Comparison of ENCODE assay signal across 23 mouse cellular contexts in the genomic region with DNA sequence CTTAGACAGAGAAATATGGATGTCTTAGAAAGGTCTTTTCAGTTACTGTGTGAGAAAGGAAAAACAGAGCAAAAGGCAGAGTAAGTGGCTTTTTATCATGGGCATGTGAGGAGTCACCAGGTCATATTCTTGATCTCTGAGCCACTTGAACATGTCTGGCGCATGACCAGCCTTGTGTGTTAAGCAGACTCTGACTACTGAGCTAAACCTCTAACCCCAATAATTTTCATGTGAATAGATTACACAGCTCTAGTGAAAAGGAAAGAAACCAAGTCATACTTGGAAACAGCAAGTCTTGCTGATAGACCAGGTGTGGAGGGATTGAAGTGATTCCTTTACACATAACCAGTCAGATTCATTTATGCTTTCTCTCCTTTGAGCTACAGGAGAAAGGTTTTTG.
DNase-seq lines count a peak whose midpoint lies in the region; ATAC-seq and TF ChIP-seq lines count a peak whose summit lies in the region.
"Had no signal": no experiment of that assay in that cellular context is flagged by ENCODE, and none has a peak within 500 bp of the region (broad histone marks: within the 10 kb centered on the region; RNA-seq: fewer than 3 reads in every experiment).

No protein-coding gene starts in this region.

- no peaks in the 10 kb centered on the region for H3K79me2 ChIP-seq in CH12.LX (replicated peaks; ENCODE audit: control insufficient read depth, extremely low read depth, insufficient read depth, poor library complexity, severe bottlenecking)

- TF ChIP-seq POLR2A in CH12.LX (IDR thresholded peaks at IDR 0.05; ENCODE audit: low read depth, low read length) = no peak

- TF ChIP-seq EP300 in CH12.LX (IDR thresholded peaks at IDR 0.05; ENCODE audit: low read length) = peak; percentile 54

- H3K36me3 ChIP-seq in intestine, postnatal 0 days (ENCODE audit: control insufficient read depth, insufficient read depth) = no peaks in the 10 kb centered on the region
- H3K36me3 ChIP-seq in intestine, embryonic 16.5 days (ENCODE audit: control insufficient read depth, insufficient read depth, low read length) = no peaks in the 10 kb centered on the region
- H3K36me3 ChIP-seq in CH12.LX (replicated peaks in 1 of 2; ENCODE audit: control insufficient read depth in 1 of 2, insufficient read depth in 1 of 2, low read length in 1 of 2) = no peaks in the 10 kb centered on the region
- H3K36me3 ChIP-seq in midbrain, postnatal 0 days (ENCODE audit: insufficient read depth, low read length) = no peaks in the 10 kb centered on the region
- H3K36me3 ChIP-seq in hindbrain, postnatal 0 days (ENCODE audit: insufficient read depth, low read length) = no peaks in the 10 kb centered on the region
- H3K36me3 ChIP-seq: G1E had no signal

- no peak for DNase-seq in CH12.LX (ENCODE audit: extremely low read depth)
- peak; percentile 53 for DNase-seq in adipocyte (ENCODE audit: low spot score)
- peak; percentile 38 for DNase-seq in induced T-regulatory cell, adult 2 months (ENCODE audit: low read depth)
- no peak for DNase-seq in midbrain, postnatal 0 days (ENCODE audit: low spot score)
- DNase-seq in hindbrain, postnatal 0 days (ENCODE audit: low spot score) = no peak
- DNase-seq: adrenal gland, adult 2 months; adrenal gland, adult 8-10 months; adrenal gland, postnatal 10 days; adrenal gland, postnatal 14 days; adrenal gland, postnatal 25 days; adrenal gland, postnatal 36 days; B cell, adult 2 months; cerebellum, adult 11 months; cerebellum, adult 11-12 months; cerebellum, adult 18-20 months; cerebellum, adult 2 months had no signal

- dilution Hi-C loops in CH12.LX (cut with MboI; ENCODE audit: extremely low pct_ligation_motif_present, extremely low pct_unique_long_range_greater_than_20kb, low sequenced_read_pairs) = no loop called here

- H3K9ac ChIP-seq in intestine, postnatal 0 days (ENCODE audit: low read depth, low read length) = no peak overlapping the region
- no peak overlapping the region for H3K9ac ChIP-seq in intestine, embryonic 16.5 days (ENCODE audit: low read depth, low read length)
- H3K9ac ChIP-seq in CH12.LX (ENCODE audit: insufficient read depth, low read depth) = no peak overlapping the region
- no peak overlapping the region for H3K9ac ChIP-seq in midbrain, postnatal 0 days (replicated peaks; ENCODE audit: low read length, poor library complexity, severe bottlenecking)
- no peak overlapping the region for H3K9ac ChIP-seq in hindbrain, postnatal 0 days (replicated peaks; ENCODE audit: low read length)

- WGBS in intestine, postnatal 0 days = 95% methylated on average over 1 of the region's 1 CpGs
- 79% methylated on average over 1 of the region's 1 CpGs for WGBS in intestine, embryonic 16.5 days
- WGBS in midbrain, postnatal 0 days = 91% methylated on average over 1 of the region's 1 CpGs
- whole genome bisulfite sequencing in hindbrain, postnatal 0 days = 97% methylated on average over 1 of the region's 1 CpGs

- no peak for TF ChIP-seq CTCF in intestine, postnatal 0 days (IDR thresholded peaks at IDR 0.05; ENCODE audit: low read depth)
- no peak for TF ChIP-seq CTCF in CH12.LX (conservative IDR thresholded peaks at IDR 0.05 in 1 of 2, IDR thresholded peaks at IDR 0.05 in 1 of 2; ENCODE audit: low read depth in 2 of 2, low read length in 2 of 2)
- TF ChIP-seq CTCF in midbrain, postnatal 0 days (IDR thresholded peaks at IDR 0.05) = no peak
- no peak for TF ChIP-seq CTCF in hindbrain, postnatal 0 days (IDR thresholded peaks at IDR 0.05; ENCODE audit: low read depth)

- in situ Hi-C loops in CH12.LX (cut with MboI; ENCODE audit: low pct_ligation_motif_present, low pct_unique_long_range_greater_than_20kb, low sequenced_read_pairs) = loop anchor here (5.0 kb wide), 2 partner anchors 38 to 72 kb away; no protein-coding TSS in a partner anchor

- no peak for TF ChIP-seq RAD21 in CH12.LX (IDR thresholded peaks at IDR 0.05; ENCODE audit: low read depth, low read length)

- H3K4me3 ChIP-seq in intestine, postnatal 0 days (ENCODE audit: low read depth, low read length) = no peak overlapping the region
- no peak overlapping the region for H3K4me3 ChIP-seq in intestine, embryonic 16.5 days (ENCODE audit: low read length)
- H3K4me3 ChIP-seq in CH12.LX (replicated peaks in 1 of 3; ENCODE audit: low read depth in 2 of 3, low read length in 2 of 3, poor library complexity in 1 of 3) = no peak overlapping the region
- H3K4me3 ChIP-seq in midbrain, postnatal 0 days (ENCODE audit: low read depth, low read length) = no peak overlapping the region
- no peak overlapping the region for H3K4me3 ChIP-seq in hindbrain, postnatal 0 days (ENCODE audit: low read length)

- H3K9me3 ChIP-seq in intestine, postnatal 0 days (ENCODE audit: control insufficient read depth) = no peaks in the 10 kb centered on the region
- H3K9me3 ChIP-seq in intestine, embryonic 16.5 days (ENCODE audit: control insufficient read depth, low read length) = no peaks in the 10 kb centered on the region
- no peaks in the 10 kb centered on the region for H3K9me3 ChIP-seq in CH12.LX (replicated peaks; ENCODE audit: low read length)
- H3K9me3 ChIP-seq in midbrain, postnatal 0 days (ENCODE audit: low read length) = no peaks in the 10 kb centered on the region
- H3K9me3 ChIP-seq in hindbrain, postnatal 0 days (ENCODE audit: low read length) = no peaks in the 10 kb centered on the region
- H3K9me3 ChIP-seq: G1E had no signal

- peak; percentile 59 for ATAC-seq in intestine, postnatal 0 days
- no peak for ATAC-seq in intestine, embryonic 16.5 days
- no peak for ATAC-seq in midbrain, postnatal 0 days (ENCODE audit: low FRiP score)
- ATAC-seq in monocyte, adult 5-6 weeks (replicated peaks; ENCODE audit: insufficient number of reproducible peaks, low FRiP score, low TSS enrichment, poor library complexity, severe bottlenecking) = no peak
- ATAC-seq in hindbrain, postnatal 0 days = no peak
- ATAC-seq: activated CD4-positive, CD25-positive, alpha-beta regulatory T cell, adult 4 months; CD4-positive, CD25-positive, alpha-beta regulatory T cell, adult 4 months; Patski had no signal

- H3K27me3 ChIP-seq in intestine, postnatal 0 days (replicated peaks; ENCODE audit: control insufficient read depth, insufficient read depth, low read length) = no peaks in the 10 kb centered on the region
- no peaks in the 10 kb centered on the region for H3K27me3 ChIP-seq in intestine, embryonic 16.5 days (replicated peaks; ENCODE audit: control insufficient read depth, insufficient read depth, low read length)
- H3K27me3 ChIP-seq in CH12.LX (replicated peaks) = no peaks in the 10 kb centered on the region
- no peaks in the 10 kb centered on the region for H3K27me3 ChIP-seq in midbrain, postnatal 0 days (ENCODE audit: insufficient read depth, low read length)
- no peaks in the 10 kb centered on the region for H3K27me3 ChIP-seq in hindbrain, postnatal 0 days (ENCODE audit: insufficient read depth, low read length)
- H3K27me3 ChIP-seq: Patski had no signal

- H3K4me1 ChIP-seq in intestine, postnatal 0 days (replicated peaks; ENCODE audit: control insufficient read depth, insufficient read depth, low read length) = 0 out of 2 replicates have a peak, but pooled peaks cover 4% of the 10 kb centered on the region
- H3K4me1 ChIP-seq in intestine, embryonic 16.5 days (ENCODE audit: control insufficient read depth, insufficient read depth, low read length) = no peaks in the 10 kb centered on the region
- H3K4me1 ChIP-seq in CH12.LX (ENCODE audit: control insufficient read depth in 1 of 2, insufficient read depth in 2 of 2) = peaks cover 18 to 57% of the 10 kb centered on the region in 2 experiments
- no peaks in the 10 kb centered on the region for H3K4me1 ChIP-seq in midbrain, postnatal 0 days (ENCODE audit: insufficient read depth, low read length)
- no peaks in the 10 kb centered on the region for H3K4me1 ChIP-seq in hindbrain, postnatal 0 days (ENCODE audit: insufficient read depth, low read length)

- no peak overlapping the region for H3K27ac ChIP-seq in intestine, postnatal 0 days (ENCODE audit: low read depth, low read length)
- no peak overlapping the region for H3K27ac ChIP-seq in intestine, embryonic 16.5 days (ENCODE audit: low read length)
- H3K27ac ChIP-seq in CH12.LX (ENCODE audit: insufficient read depth, low read depth) = no peak overlapping the region
- H3K27ac ChIP-seq in midbrain, postnatal 0 days (ENCODE audit: low read depth, low read length) = no peak overlapping the region
- no peak overlapping the region for H3K27ac ChIP-seq in hindbrain, postnatal 0 days

- no peak overlapping the region for H3K4me2 ChIP-seq in intestine, postnatal 0 days (replicated peaks; ENCODE audit: low read depth)
- no peak overlapping the region for H3K4me2 ChIP-seq in intestine, embryonic 16.5 days (ENCODE audit: low read depth, low read length)
- no peak overlapping the region for H3K4me2 ChIP-seq in CH12.LX (ENCODE audit: insufficient read depth, low read depth, poor library complexity, severe bottlenecking)
- H3K4me2 ChIP-seq in midbrain, postnatal 0 days (ENCODE audit: low read depth, low read length, poor library complexity, severe bottlenecking) = no peak overlapping the region
- no peak overlapping the region for H3K4me2 ChIP-seq in hindbrain, postnatal 0 days (ENCODE audit: low read depth, low read length)

TF ChIP-seq in CH12.LX, 34 proteins besides CTCF, POLR2A, EP300 and RAD21:
- TF ChIP-seq JUN (IDR thresholded peaks at IDR 0.05; ENCODE audit: insufficient read depth, low read depth, low read length) (0 out of 2 replicates have a peak, but pooled peaks have one; percentile 7), BHLHE40 (IDR thresholded peaks at IDR 0.05; ENCODE audit: low read depth, low read length) (no peak)

Comparison
In these comparisons a context has a peak if more than half of its experiments do, and no peak if none do; other contexts are left out.
1. DNase-seq: peak in adipocyte (single experiment) and induced T-regulatory cell, adult 2 months (single experiment); none in CH12.LX (single experiment), midbrain, postnatal 0 days (single experiment) and hindbrain, postnatal 0 days (single experiment).